Mouse (Mus musculus): ENCODE results near the gene Gm21985. TPM values are rescaled to one million over a fixed set of nuclear protein-coding genes. Genes with fewer than 3 reads are reported as not detected.

Gene Gm21985
- total and polyA plus RNA-seq, 2 experiments = not detected

- peak overlapping the region; percentile 46; the same call in 1 of the 2 replicates for H3K9ac ChIP-seq (ENCODE audit: low read depth, low read length)
- no peak for DNase-seq (ENCODE audit: extremely low read depth, low read depth, low spot score)
- H3K36me3 ChIP-seq (ENCODE audit: control insufficient read depth, insufficient read depth, low read length) = no peaks in the 10 kb centered on the region; the same call in 1 of the 2 replicates
- 64% methylated on average over 10 of the region's 10 CpGs for WGBS
- H3K79me2 ChIP-seq (ENCODE audit: control insufficient read depth, insufficient read depth, low read length) = peaks cover 8% of the 10 kb centered on the region; the same call in 1 of the 2 replicates
- no peaks in the 10 kb centered on the region for H3K27me3 ChIP-seq (ENCODE audit: control insufficient read depth, insufficient read depth, low read length)
- peak overlapping the region; percentile 4; the same call in 1 of the 2 replicates for H3K4me3 ChIP-seq (ENCODE audit: insufficient read depth, low read depth, low read length)
- peak overlapping the region; percentile 31 for H3K27ac ChIP-seq (replicated peaks; ENCODE audit: insufficient read depth, low read depth, low read length)
- H3K4me1 ChIP-seq (ENCODE audit: control insufficient read depth, insufficient read depth, low read length) = peaks cover 6% of the 10 kb centered on the region
- TF ChIP-seq POLR2A (IDR thresholded peaks at IDR 0.05; ENCODE audit: extremely low read depth, insufficient read depth, low read length) (no peak), CTCF (IDR thresholded peaks at IDR 0.05; ENCODE audit: low read depth, low read length) (no peak)
These were observed 666 bp downstream of the Gm21985 start for GRCm38 (mm10) chr2:112266780-112267179.

GRCm38 (mm10) chr2:112267547-112268269 lies 1.6 kb downstream of the Gm21985 start:
- Histone ChIP-seq H3K4me1 (ENCODE audit: control insufficient read depth, insufficient read depth, low read length) (peaks cover 6% of the 10 kb centered on the region), H3K4me3 (ENCODE audit: insufficient read depth, low read depth, low read length) (peak overlapping the region; percentile 41; the same call in 1 of the 2 replicates), H3K79me2 (ENCODE audit: control insufficient read depth, insufficient read depth, low read length) (peaks cover 8% of the 10 kb centered on the region; the same call in 1 of the 2 replicates), H3K27ac (replicated peaks; ENCODE audit: insufficient read depth, low read depth, low read length) (no peak overlapping the region), H3K27me3 (ENCODE audit: control insufficient read depth, insufficient read depth, low read length) (no peaks in the 10 kb centered on the region), H3K36me3 (ENCODE audit: control insufficient read depth, insufficient read depth, low read length) (no peaks in the 10 kb centered on the region; the same call in 1 of the 2 replicates), H3K9ac (ENCODE audit: low read depth, low read length) (no peak overlapping the region)
- 70% methylated on average over 8 of the region's 8 CpGs for WGBS
- TF ChIP-seq POLR2A (IDR thresholded peaks at IDR 0.05; ENCODE audit: extremely low read depth, insufficient read depth, low read length) (no peak), CTCF (IDR thresholded peaks at IDR 0.05; ENCODE audit: low read depth, low read length) (no peak)
- DNase-seq (ENCODE audit: extremely low read depth, low read depth, low spot score) = peak; percentile 51

GRCm38 (mm10) chr2:112270011-112270410 lies 3.9 kb downstream of the Gm21985 start:
- Histone ChIP-seq H3K36me3 (ENCODE audit: control insufficient read depth, insufficient read depth, low read length) (no peaks in the 10 kb centered on the region; the same call in 1 of the 2 replicates), H3K4me3 (ENCODE audit: insufficient read depth, low read depth, low read length) (no peak overlapping the region), H3K27ac (replicated peaks; ENCODE audit: insufficient read depth, low read depth, low read length) (no peak overlapping the region), H3K79me2 (ENCODE audit: control insufficient read depth, insufficient read depth, low read length) (peaks cover 10% of the 10 kb centered on the region; the same call in 1 of the 2 replicates), H3K9ac (ENCODE audit: low read depth, low read length) (no peak overlapping the region), H3K27me3 (ENCODE audit: control insufficient read depth, insufficient read depth, low read length) (no peaks in the 10 kb centered on the region), H3K4me1 (ENCODE audit: control insufficient read depth, insufficient read depth, low read length) (no peaks in the 10 kb centered on the region)
- WGBS = 83% methylated on average over 2 of the region's 2 CpGs
- TF ChIP-seq CTCF (IDR thresholded peaks at IDR 0.05; ENCODE audit: low read depth, low read length) = no peak
- no peak for TF ChIP-seq POLR2A (IDR thresholded peaks at IDR 0.05; ENCODE audit: extremely low read depth, insufficient read depth, low read length)
- DNase-seq (ENCODE audit: extremely low read depth, low read depth, low spot score) = no peak

GRCm38 (mm10) chr2:112272909-112273308 lies 6.8 kb downstream of the Gm21985 start:
- Histone ChIP-seq H3K79me2 (ENCODE audit: control insufficient read depth, insufficient read depth, low read length) (peaks cover 7% of the 10 kb centered on the region; the same call in 1 of the 2 replicates), H3K27ac (replicated peaks; ENCODE audit: insufficient read depth, low read depth, low read length) (no peak overlapping the region), H3K27me3 (ENCODE audit: control insufficient read depth, insufficient read depth, low read length) (no peaks in the 10 kb centered on the region), H3K4me1 (ENCODE audit: control insufficient read depth, insufficient read depth, low read length) (peaks cover 3% of the 10 kb centered on the region; the same call in 1 of the 2 replicates), H3K4me3 (ENCODE audit: insufficient read depth, low read depth, low read length) (no peak overlapping the region), H3K36me3 (ENCODE audit: control insufficient read depth, insufficient read depth, low read length) (no peaks in the 10 kb centered on the region; the same call in 1 of the 2 replicates), H3K9ac (ENCODE audit: low read depth, low read length) (no peak overlapping the region)
- DNase-seq (ENCODE audit: extremely low read depth, low read depth, low spot score) = no peak
- 94% methylated on average over 2 of the region's 2 CpGs for WGBS
- TF ChIP-seq CTCF (IDR thresholded peaks at IDR 0.05; ENCODE audit: low read depth, low read length) (no peak), POLR2A (IDR thresholded peaks at IDR 0.05; ENCODE audit: extremely low read depth, insufficient read depth, low read length) (no peak)

GRCm38 (mm10) chr2:112273474-112273873 lies 7.4 kb downstream of the Gm21985 start:
- no peaks in the 10 kb centered on the region; the same call in 1 of the 2 replicates for H3K36me3 ChIP-seq (ENCODE audit: control insufficient read depth, insufficient read depth, low read length)
- no peaks in the 10 kb centered on the region for H3K27me3 ChIP-seq (ENCODE audit: control insufficient read depth, insufficient read depth, low read length)
- no peak overlapping the region for H3K4me3 ChIP-seq (ENCODE audit: insufficient read depth, low read depth, low read length)
- no peak for DNase-seq (ENCODE audit: extremely low read depth, low read depth, low spot score)
- H3K4me1 ChIP-seq (ENCODE audit: control insufficient read depth, insufficient read depth, low read length) = peaks cover 3% of the 10 kb centered on the region; the same call in 1 of the 2 replicates
- no peak overlapping the region for H3K9ac ChIP-seq (ENCODE audit: low read depth, low read length)
- H3K27ac ChIP-seq (replicated peaks; ENCODE audit: insufficient read depth, low read depth, low read length) = no peak overlapping the region
- TF ChIP-seq CTCF (IDR thresholded peaks at IDR 0.05; ENCODE audit: low read depth, low read length) = no peak
- H3K79me2 ChIP-seq (ENCODE audit: control insufficient read depth, insufficient read depth, low read length) = peaks cover 7% of the 10 kb centered on the region; the same call in 1 of the 2 replicates
- whole genome bisulfite sequencing = 86% methylated on average over 6 of the region's 6 CpGs

- WGBS = 95% methylated on average over 3 of the region's 3 CpGs
These were observed 10.8 kb downstream of the Gm21985 start for GRCm38 (mm10) chr2:112276870-112277269.

More at GRCm38 (mm10) chr2:112276870-112277269, 10.8 kb downstream of the Gm21985 start:
- Histone ChIP-seq H3K9ac (ENCODE audit: low read depth, low read length) (no peak overlapping the region), H3K27me3 (ENCODE audit: control insufficient read depth, insufficient read depth, low read length) (no peaks in the 10 kb centered on the region), H3K27ac (replicated peaks; ENCODE audit: insufficient read depth, low read depth, low read length) (no peak overlapping the region), H3K4me3 (ENCODE audit: insufficient read depth, low read depth, low read length) (no peak overlapping the region), H3K36me3 (ENCODE audit: control insufficient read depth, insufficient read depth, low read length) (no peaks in the 10 kb centered on the region), H3K4me1 (ENCODE audit: control insufficient read depth, insufficient read depth, low read length) (peaks cover 3% of the 10 kb centered on the region; the same call in 1 of the 2 replicates), H3K79me2 (ENCODE audit: control insufficient read depth, insufficient read depth, low read length) (peaks cover 7% of the 10 kb centered on the region; the same call in 1 of the 2 replicates)
- TF ChIP-seq CTCF (IDR thresholded peaks at IDR 0.05; ENCODE audit: low read depth, low read length) = no peak
- TF ChIP-seq POLR2A (IDR thresholded peaks at IDR 0.05; ENCODE audit: extremely low read depth, insufficient read depth, low read length) = no peak
- DNase-seq (ENCODE audit: extremely low read depth, low read depth, low spot score) = no peak
